Mouse (Mus musculus): ENCODE results near the gene Rho. TPM values are rescaled to one million over a fixed set of nuclear protein-coding genes. Genes with fewer than 3 reads are reported as not detected.

Gene Rho
- total RNA-seq, 2 experiments from 2014 or later, result not detected

- ATAC-seq (replicated peaks; ENCODE audit: low FRiP score, poor library complexity, severe bottlenecking), result no peak
Observed at GRCm38 (mm10) chr6:115972083-115972764, 40.7 kb downstream of the Rho start.

DNA sequence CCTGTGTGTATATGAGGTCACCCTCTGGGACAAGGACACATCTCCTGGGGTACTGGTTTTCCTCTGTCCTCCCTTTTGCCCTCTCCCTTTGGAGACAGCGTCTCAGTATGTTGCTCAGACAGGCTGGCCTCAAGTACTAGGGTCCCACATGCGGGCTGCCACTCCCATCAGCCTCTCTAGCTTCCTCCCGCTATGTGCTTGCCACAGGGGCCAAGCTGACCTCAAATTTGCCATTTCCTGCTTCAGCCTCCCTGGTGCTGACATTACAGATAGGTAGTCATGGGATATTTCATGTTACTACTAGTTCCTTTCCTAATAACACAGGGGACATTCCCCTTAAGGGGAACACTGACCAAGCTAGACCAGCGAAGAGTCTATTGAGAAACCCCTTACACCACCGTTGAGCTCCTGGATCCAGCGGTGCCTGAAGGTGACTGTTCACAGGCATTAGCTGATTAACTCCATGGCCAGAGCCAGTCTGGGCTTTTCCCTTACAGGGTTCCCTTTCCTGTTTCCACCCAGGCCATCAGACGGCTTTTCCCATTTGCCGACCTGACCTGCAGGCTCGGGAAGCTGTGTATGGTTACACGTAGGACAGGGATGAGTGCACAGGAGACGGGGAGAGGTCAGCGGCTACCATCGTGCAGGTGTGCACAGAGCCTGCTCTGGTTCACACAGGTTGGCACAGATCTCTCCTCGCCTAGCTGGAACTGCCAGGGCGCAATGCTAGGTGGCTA lies 41.8 kb downstream of the Rho start:
- ATAC-seq (replicated peaks; ENCODE audit: low FRiP score, poor library complexity, severe bottlenecking), result no peak

DNA sequence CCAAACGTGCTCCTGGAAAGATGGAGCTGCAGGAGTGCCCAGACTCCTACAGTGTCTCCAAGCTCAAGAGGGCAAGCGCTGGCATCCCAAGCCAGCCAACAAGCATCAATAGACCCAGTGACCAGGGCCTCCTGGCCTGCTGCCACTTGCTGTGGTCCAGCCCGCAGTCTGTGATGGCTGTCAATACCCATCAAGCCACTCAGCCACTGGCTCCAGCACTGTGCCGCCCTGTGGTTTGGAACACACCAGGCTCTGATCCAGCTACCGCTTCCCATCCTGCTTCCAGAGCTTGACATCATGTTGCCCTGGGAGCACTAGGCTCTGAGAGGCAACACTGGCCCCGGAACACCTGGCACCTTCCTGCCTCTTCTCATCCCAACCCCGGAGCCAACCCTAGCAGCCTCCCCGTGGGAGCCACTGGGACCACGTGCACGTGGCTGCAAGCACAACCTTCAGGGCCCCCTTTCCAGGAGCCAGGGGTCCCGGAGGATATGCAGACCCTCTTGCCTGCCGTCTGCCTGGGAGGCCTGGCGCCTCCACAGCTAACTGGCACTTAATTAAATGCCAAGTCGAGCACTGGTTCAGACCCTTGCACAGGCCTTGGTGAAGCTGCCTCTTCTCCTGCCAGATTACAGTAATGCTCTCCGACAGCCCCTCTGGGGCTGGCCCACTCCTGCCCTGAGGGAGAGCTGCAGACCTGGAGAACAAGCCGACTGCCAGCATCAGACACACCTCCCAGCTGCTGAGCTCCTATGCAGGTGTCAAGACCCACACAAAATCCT lies 42.5 kb downstream of the Rho start:
- no peak for ATAC-seq (replicated peaks; ENCODE audit: low FRiP score, poor library complexity, severe bottlenecking)

DNA sequence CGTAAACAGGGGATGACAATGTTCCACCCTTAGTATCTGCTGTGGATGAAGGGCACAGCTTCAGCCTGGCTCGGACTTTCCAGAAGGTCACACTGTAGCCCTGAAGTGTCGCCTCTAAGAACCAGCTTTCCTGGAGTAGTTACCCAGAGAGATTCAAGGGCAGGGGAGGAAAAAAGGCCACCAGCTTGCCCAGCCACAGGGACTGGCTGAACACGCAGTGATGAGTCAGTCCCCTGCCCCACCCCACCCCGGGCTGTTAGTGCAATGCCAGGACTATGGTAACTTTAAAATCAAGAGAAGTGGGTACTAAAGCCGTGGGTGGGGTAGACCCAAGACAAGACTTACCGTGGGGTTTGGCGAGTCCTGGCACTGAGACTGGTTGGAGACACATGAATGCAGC lies 44.1 kb downstream of the Rho start:
- no peak for ATAC-seq (replicated peaks; ENCODE audit: low FRiP score, poor library complexity, severe bottlenecking)

- ATAC-seq (replicated peaks; ENCODE audit: low FRiP score, poor library complexity, severe bottlenecking), result no peak
Observed at GRCm38 (mm10) chr6:115977810-115978209, 46.3 kb downstream of the Rho start.

- ATAC-seq (replicated peaks; ENCODE audit: low FRiP score, poor library complexity, severe bottlenecking), result no peak
Observed at GRCm38 (mm10) chr6:115978596-115978995, 47.0 kb downstream of the Rho start.

GRCm38 (mm10) chr6:115982889-115983288 lies 51.3 kb downstream of the Rho start:
- no peak for ATAC-seq (replicated peaks; ENCODE audit: low FRiP score, poor library complexity, severe bottlenecking)

GRCm38 (mm10) chr6:115983306-115984038 lies 51.9 kb downstream of the Rho start:
- ATAC-seq (replicated peaks; ENCODE audit: low FRiP score, poor library complexity, severe bottlenecking), result no peak

DNA sequence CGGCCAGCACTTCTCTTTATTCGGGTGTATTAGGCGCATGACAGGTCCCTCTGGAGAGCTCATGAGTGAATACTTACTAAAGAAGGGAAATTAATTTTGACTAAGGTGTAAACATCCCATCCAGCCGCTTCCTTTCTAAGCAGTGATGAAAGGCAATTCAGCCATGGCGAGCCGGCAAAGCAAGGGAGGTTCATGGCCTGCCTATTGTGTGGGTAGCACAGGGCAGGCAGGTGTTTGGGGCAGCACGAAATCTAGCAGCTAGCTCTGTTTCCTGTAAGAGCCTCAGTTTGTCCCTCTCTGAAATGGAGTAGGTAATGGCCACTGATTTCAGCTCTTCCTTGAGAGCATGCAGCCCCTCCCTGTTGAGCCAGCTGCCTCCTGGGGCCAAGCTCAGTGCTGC lies 53.0 kb downstream of the Rho start:
- no peak for ATAC-seq (replicated peaks; ENCODE audit: low FRiP score, poor library complexity, severe bottlenecking)

- ATAC-seq (replicated peaks; ENCODE audit: low FRiP score, poor library complexity, severe bottlenecking), result no peak
Observed at GRCm38 (mm10) chr6:115985622-115986021, 54.1 kb downstream of the Rho start.

GRCm38 (mm10) chr6:115986472-115987095 lies 55.0 kb downstream of the Rho start:
- no peak for ATAC-seq (replicated peaks; ENCODE audit: low FRiP score, poor library complexity, severe bottlenecking)

GRCm38 (mm10) chr6:115987096-115987747 lies 55.7 kb downstream of the Rho start:
- ATAC-seq (replicated peaks; ENCODE audit: low FRiP score, poor library complexity, severe bottlenecking), result no peak

DNA sequence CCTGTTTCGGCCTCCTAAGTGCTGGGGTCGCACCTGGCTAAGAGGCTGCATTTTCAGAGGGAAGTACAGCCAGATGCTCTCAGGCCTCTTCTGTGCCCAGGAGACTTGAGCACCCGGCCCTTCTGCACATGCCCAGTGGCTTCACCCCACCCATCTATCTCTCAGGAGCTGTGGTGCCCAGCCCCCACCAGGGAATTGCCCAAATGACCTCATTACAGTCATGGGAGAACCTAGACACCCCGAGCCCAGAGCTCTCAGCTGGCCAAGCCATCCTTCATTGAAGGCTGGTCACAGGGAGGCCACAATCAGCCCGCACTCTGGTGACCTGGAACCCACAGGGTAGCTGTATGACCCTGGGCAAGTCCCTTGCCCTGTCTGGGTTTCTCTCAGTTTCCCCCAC lies 57.5 kb downstream of the Rho start:
- no peak for ATAC-seq (replicated peaks; ENCODE audit: low FRiP score, poor library complexity, severe bottlenecking)

DNA sequence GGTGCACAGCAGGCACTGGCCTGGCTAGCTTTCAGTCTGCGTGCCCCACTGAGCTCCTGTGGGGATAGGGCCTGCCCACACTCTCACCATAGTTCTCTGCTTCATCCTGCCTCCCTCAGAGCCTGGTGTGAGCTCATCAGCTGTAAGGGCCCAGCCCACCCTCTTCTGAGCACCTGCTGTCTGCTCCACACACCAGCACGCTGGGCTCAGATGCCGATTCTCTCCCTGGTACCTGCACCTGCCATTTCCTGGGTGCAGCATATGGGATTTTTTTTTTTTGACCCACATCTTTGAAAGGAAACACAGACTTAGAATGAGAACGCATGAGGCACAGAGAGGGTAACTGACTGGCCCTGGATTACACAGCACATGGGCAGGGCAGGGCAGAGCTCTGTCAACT lies 58.1 kb downstream of the Rho start:
- no peak for ATAC-seq (replicated peaks; ENCODE audit: low FRiP score, poor library complexity, severe bottlenecking)

Other genes with a start within 250 kb of the Rho start
- 3.8 and 6.1 TPM in 2 replicates for gene Tmem40, start 169.3 kb upstream of the Rho start, total RNA-seq (2015; ENCODE audit: low replicate concordance)
- 4.4 and 4.9 TPM in 2 replicates for gene Tmem40, start 169.3 kb upstream of the Rho start, total RNA-seq (2017; ENCODE audit: low replicate concordance)
- gene Cand2, start 157.2 kb upstream of the Rho start, total RNA-seq (2015; ENCODE audit: low replicate concordance), result not detected in 2 replicates
- under 0.01 TPM in 1 of 2 replicates, not detected in the other for gene Cand2, start 157.2 kb upstream of the Rho start, total RNA-seq (2017; ENCODE audit: low replicate concordance)
- 1,002 and 1,130 TPM in 2 replicates for gene Rpl32, start 123.0 kb upstream of the Rho start, total RNA-seq (2015; ENCODE audit: low replicate concordance)
- gene Rpl32, start 123.0 kb upstream of the Rho start, total RNA-seq (2017; ENCODE audit: low replicate concordance), result 642 and 693 TPM in 2 replicates
- gene Efcab12, start 93.3 kb upstream of the Rho start, total RNA-seq (2015; ENCODE audit: low replicate concordance), result not detected in 2 replicates
- gene Efcab12, start 93.3 kb upstream of the Rho start, total RNA-seq (2017; ENCODE audit: low replicate concordance), result not detected in 2 replicates
- 7.5 and 9.7 TPM in 2 replicates for gene Mbd4, start 78.4 kb upstream of the Rho start, total RNA-seq (2015; ENCODE audit: low replicate concordance)
- gene Mbd4, start 78.4 kb upstream of the Rho start, total RNA-seq (2017; ENCODE audit: low replicate concordance), result 14.8 and 22.6 TPM in 2 replicates
- gene Ift122, start 78.3 kb upstream of the Rho start, total RNA-seq (2015; ENCODE audit: low replicate concordance), result not detected in 2 replicates
- 0.38 and 1.9 TPM in 2 replicates for gene Ift122, start 78.3 kb upstream of the Rho start, total RNA-seq (2017; ENCODE audit: low replicate concordance)
- not detected in 2 replicates for gene H1foo, start 13.2 kb downstream of the Rho start, total RNA-seq (2015; ENCODE audit: low replicate concordance)
- not detected in 2 replicates for gene H1foo, start 13.2 kb downstream of the Rho start, total RNA-seq (2017; ENCODE audit: low replicate concordance)
- gene Plxnd1, start 63.3 kb downstream of the Rho start, total RNA-seq (2015; ENCODE audit: low replicate concordance), result 9.6 and 22.3 TPM in 2 replicates
- gene Plxnd1, start 63.3 kb downstream of the Rho start, total RNA-seq (2017; ENCODE audit: low replicate concordance), result 2.0 and 2.3 TPM in 2 replicates